Mouse (Mus musculus): ENCODE data around the gene Ms4a4a. TPM values are rescaled to one million over a fixed set of nuclear protein-coding genes. Genes with fewer than 3 reads are reported as not detected.

The Ms4a4a gene
- total and polyA plus RNA-seq, 3 experiments = 0.29 TPM; not detected in 2

GRCm38 (mm10) chr19:11355730-11356129 is 19.6 kb upstream of the Ms4a4a start:
- dilution Hi-C loops (cut with MboI; ENCODE audit: extremely low pct_ligation_motif_present, extremely low pct_unique_long_range_greater_than_20kb, low sequenced_read_pairs) (no loop called here), in situ Hi-C loops (cut with MboI; ENCODE audit: low pct_ligation_motif_present, low pct_unique_long_range_greater_than_20kb, low sequenced_read_pairs) (no loop called here)
- TF ChIP-seq GABPA (IDR thresholded peaks at IDR 0.05; ENCODE audit: insufficient replicate concordance, low read depth, low read length) (no peak), CTCF (conservative IDR thresholded peaks at IDR 0.05 in 1 of 2, IDR thresholded peaks at IDR 0.05 in 1 of 2; ENCODE audit: low read depth in 2 of 2, low read length in 2 of 2) (no peak)
- Histone ChIP-seq H3K4me3 (replicated peaks in 1 of 3; ENCODE audit: low read depth in 2 of 3, low read length in 2 of 3, poor library complexity in 1 of 3) (no peak overlapping the region), H3K79me2 (replicated peaks; ENCODE audit: control insufficient read depth, extremely low read depth, insufficient read depth, poor library complexity, severe bottlenecking) (no peaks in the 10 kb centered on the region), H3K36me3 (replicated peaks in 1 of 2; ENCODE audit: control insufficient read depth in 1 of 2, insufficient read depth in 1 of 2, low read length in 1 of 2) (no peaks in the 10 kb centered on the region), H3K9me3 (replicated peaks; ENCODE audit: low read length) (no peaks in the 10 kb centered on the region), H3K27ac (ENCODE audit: insufficient read depth, low read depth) (no peak overlapping the region), H3K4me1 (ENCODE audit: control insufficient read depth in 1 of 2, insufficient read depth in 2 of 2) (peaks cover 0 to 11% of the 10 kb centered on the region in 2 experiments; a peak in 2 of 4 replicates), H3K27me3 (replicated peaks) (no peaks in the 10 kb centered on the region), H3K9ac (ENCODE audit: insufficient read depth, low read depth) (no peak overlapping the region), H3K4me2 (ENCODE audit: insufficient read depth, low read depth, poor library complexity, severe bottlenecking) (no peak overlapping the region; the same call in 1 of the 2 replicates)
- DNase-seq (ENCODE audit: extremely low read depth) = no peak

GRCm38 (mm10) chr19:11360106-11360505 is 15.2 kb upstream of the Ms4a4a start:
- DNase-seq (ENCODE audit: extremely low read depth) = peak; percentile 11
- Histone ChIP-seq H3K79me2 (replicated peaks; ENCODE audit: control insufficient read depth, extremely low read depth, insufficient read depth, poor library complexity, severe bottlenecking) (no peaks in the 10 kb centered on the region), H3K4me1 (ENCODE audit: control insufficient read depth in 1 of 2, insufficient read depth in 2 of 2) (peaks cover 0 to 22% of the 10 kb centered on the region in 2 experiments; a peak in 2 of 4 replicates), H3K4me3 (replicated peaks in 1 of 3; ENCODE audit: low read depth in 2 of 3, low read length in 2 of 3, poor library complexity in 1 of 3) (no peak overlapping the region), H3K9me3 (replicated peaks; ENCODE audit: low read length) (no peaks in the 10 kb centered on the region), H3K27ac (ENCODE audit: insufficient read depth, low read depth) (no peak overlapping the region), H3K9ac (ENCODE audit: insufficient read depth, low read depth) (no peak overlapping the region), H3K36me3 (replicated peaks in 1 of 2; ENCODE audit: control insufficient read depth in 1 of 2, insufficient read depth in 1 of 2, low read length in 1 of 2) (no peaks in the 10 kb centered on the region), H3K27me3 (replicated peaks) (no peaks in the 10 kb centered on the region), H3K4me2 (ENCODE audit: insufficient read depth, low read depth, poor library complexity, severe bottlenecking) (no peak overlapping the region)
- in situ Hi-C loops (cut with MboI; ENCODE audit: low pct_ligation_motif_present, low pct_unique_long_range_greater_than_20kb, low sequenced_read_pairs) (no loop called here), dilution Hi-C loops (cut with MboI; ENCODE audit: extremely low pct_ligation_motif_present, extremely low pct_unique_long_range_greater_than_20kb, low sequenced_read_pairs) (no loop called here)
- TF ChIP-seq HCFC1 (IDR thresholded peaks at IDR 0.05; ENCODE audit: low read depth, low read length) (no peak), MAFK (IDR thresholded peaks at IDR 0.05; ENCODE audit: insufficient replicate concordance, low read length) (no peak), RAD21 (IDR thresholded peaks at IDR 0.05; ENCODE audit: low read depth, low read length) (peak; percentile 80), IRF4 (IDR thresholded peaks at IDR 0.05; ENCODE audit: low read depth, low read length) (no peak), POLR2A (IDR thresholded peaks at IDR 0.05; ENCODE audit: low read depth, low read length) (no peak), JUND (conservative IDR thresholded peaks at IDR 0.05; ENCODE audit: low read depth, low read length) (no peak), ZC3H11A (IDR thresholded peaks at IDR 0.05; ENCODE audit: low read depth, low read length) (peak; percentile 48; the same call in 1 of the 2 replicates), SMC3 (IDR thresholded peaks at IDR 0.05; ENCODE audit: low read depth, low read length) (peak; percentile 83), JUN (IDR thresholded peaks at IDR 0.05; ENCODE audit: insufficient read depth, low read depth, low read length) (no peak), CTCF (conservative IDR thresholded peaks at IDR 0.05 in 1 of 2, IDR thresholded peaks at IDR 0.05 in 1 of 2; ENCODE audit: low read depth in 2 of 2, low read length in 2 of 2) (peak in 1 of 2 experiments; percentile 74; a peak in 3 of 4 replicates)

GRCm38 (mm10) chr19:11362002-11362401 is 13.3 kb upstream of the Ms4a4a start:
- dilution Hi-C loops (cut with MboI; ENCODE audit: extremely low pct_ligation_motif_present, extremely low pct_unique_long_range_greater_than_20kb, low sequenced_read_pairs) (no loop called here), in situ Hi-C loops (cut with MboI; ENCODE audit: low pct_ligation_motif_present, low pct_unique_long_range_greater_than_20kb, low sequenced_read_pairs) (no loop called here)
- Histone ChIP-seq H3K79me2 (replicated peaks; ENCODE audit: control insufficient read depth, extremely low read depth, insufficient read depth, poor library complexity, severe bottlenecking) (no peaks in the 10 kb centered on the region), H3K9me3 (replicated peaks; ENCODE audit: low read length) (no peaks in the 10 kb centered on the region), H3K4me3 (replicated peaks in 1 of 3; ENCODE audit: low read depth in 2 of 3, low read length in 2 of 3, poor library complexity in 1 of 3) (no peak overlapping the region), H3K4me1 (ENCODE audit: control insufficient read depth in 1 of 2, insufficient read depth in 2 of 2) (peaks cover 0 to 15% of the 10 kb centered on the region in 2 experiments; a peak in 2 of 4 replicates), H3K27ac (ENCODE audit: insufficient read depth, low read depth) (peak overlapping the region; percentile 41; the same call in 1 of the 2 replicates), H3K4me2 (ENCODE audit: insufficient read depth, low read depth, poor library complexity, severe bottlenecking) (no peak overlapping the region), H3K9ac (ENCODE audit: insufficient read depth, low read depth) (no peak overlapping the region), H3K27me3 (replicated peaks) (no peaks in the 10 kb centered on the region), H3K36me3 (replicated peaks in 1 of 2; ENCODE audit: control insufficient read depth in 1 of 2, insufficient read depth in 1 of 2, low read length in 1 of 2) (no peaks in the 10 kb centered on the region)
- DNase-seq (ENCODE audit: extremely low read depth) = peak; percentile 66
- TF ChIP-seq RCOR1 (conservative IDR thresholded peaks at IDR 0.05; ENCODE audit: low read depth, low read length) = no peak
- TF ChIP-seq GABPA (IDR thresholded peaks at IDR 0.05; ENCODE audit: insufficient replicate concordance, low read depth, low read length) = no peak
- TF ChIP-seq JUND (conservative IDR thresholded peaks at IDR 0.05; ENCODE audit: low read depth, low read length) = no peak; the same call in 1 of the 2 replicates
- no peak for TF ChIP-seq HCFC1 (IDR thresholded peaks at IDR 0.05; ENCODE audit: low read depth, low read length)
- no peak for TF ChIP-seq CTCF (conservative IDR thresholded peaks at IDR 0.05 in 1 of 2, IDR thresholded peaks at IDR 0.05 in 1 of 2; ENCODE audit: low read depth in 2 of 2, low read length in 2 of 2)
- TF ChIP-seq ETS1 (conservative IDR thresholded peaks at IDR 0.05; ENCODE audit: low read depth, low read length) = 0 out of 2 replicates have a peak, but pooled peaks have one; percentile 11
- no peak for TF ChIP-seq USF2 (conservative IDR thresholded peaks at IDR 0.05; ENCODE audit: low read depth, low read length)
- TF ChIP-seq MXI1 (IDR thresholded peaks at IDR 0.05; ENCODE audit: low read depth, low read length) = no peak
- no peak for TF ChIP-seq MAZ (IDR thresholded peaks at IDR 0.05; ENCODE audit: low read depth, low read length)
- TF ChIP-seq ZMIZ1 (IDR thresholded peaks at IDR 0.05; ENCODE audit: low read depth, low read length) = no peak
- 0 out of 2 replicates have a peak, but pooled peaks have one; percentile 25 for TF ChIP-seq MEF2A (IDR thresholded peaks at IDR 0.05; ENCODE audit: borderline replicate concordance, low read depth, low read length)
- TF ChIP-seq CHD2 (IDR thresholded peaks at IDR 0.05; ENCODE audit: low read length) = no peak
- TF ChIP-seq USF1 (IDR thresholded peaks at IDR 0.05; ENCODE audit: low read depth, low read length) = no peak
- TF ChIP-seq ZKSCAN1 (IDR thresholded peaks at IDR 0.05; ENCODE audit: borderline replicate concordance, low read depth, low read length) = no peak
- no peak for TF ChIP-seq KAT2A (IDR thresholded peaks at IDR 0.05; ENCODE audit: insufficient replicate concordance, low read length)
- TF ChIP-seq JUN (IDR thresholded peaks at IDR 0.05; ENCODE audit: insufficient read depth, low read depth, low read length) = peak; percentile 39; the same call in 1 of the 2 replicates
- TF ChIP-seq IRF4 (IDR thresholded peaks at IDR 0.05; ENCODE audit: low read depth, low read length) = no peak
- TF ChIP-seq RAD21 (IDR thresholded peaks at IDR 0.05; ENCODE audit: low read depth, low read length) = no peak
- no peak for TF ChIP-seq MYC (IDR thresholded peaks at IDR 0.05; ENCODE audit: low read depth, low read length)
